Mouse (Mus musculus) macrophage (primary cell): ENCODE measurements around the gene Sag. TPM values are rescaled to one million over a fixed set of nuclear protein-coding genes. Genes with fewer than 3 reads are reported as not detected.

Source experiments
- H3K27ac ChIP-seq: fragments of 350-480 bp; formaldehyde crosslinking; 2 replicates; pipeline ENCODE4 v1.9.0; 2021
- H3K36me3 ChIP-seq: fragments of 350-480 bp; formaldehyde crosslinking; 2 replicates; pipeline ENCODE4 v1.9.0; 2021; ENCODE audit errors: inconsistent target
- H3K4me3 ChIP-seq: fragments of 350-480 bp; formaldehyde crosslinking; 2 replicates; pipeline ENCODE4 v1.9.0; 2021; ENCODE audit errors: inconsistent target
- H3K79me2 ChIP-seq: fragments of 350-480 bp; formaldehyde crosslinking; 2 replicates; pipeline ENCODE4 v1.9.0; 2021; ENCODE audit errors: inconsistent target
- WGBS: methylation state at CpG from one replicate; pipeline ENCODE4 v1.1.7; 2026; ENCODE audit warnings: inconsistent platforms; ENCODE audit not compliant: missing documents; 5-methylcytosine and 5-hydroxymethylcytosine counted together
- polyA plus RNA-seq: library from polyadenylated mRNA; stranded (reverse); fragments of 250-400 nt; gene quantifications from 3 replicates; pipeline ENCODE4 v1.2.4, GENCODE M21; 2018; ENCODE audit warnings: inconsistent platforms

Gene Sag
- polyA plus RNA-seq, 1 experiment from 2014 or later: 0.83 TPM

- Histone ChIP-seq H3K27ac (peak overlapping the region; percentile 92), H3K36me3 (no peaks in the 10 kb centered on the region), H3K79me2 (peaks cover 53% of the 10 kb centered on the region), H3K4me3 (peak overlapping the region; percentile 97)
- WGBS: 2% methylated on average over 45 of the region's 48 CpGs
Measured at GRCm38 (mm10) chr1:87853601-87854361, 50.3 kb downstream of the Sag start.

- H3K36me3 ChIP-seq: no peaks in the 10 kb centered on the region
- H3K27ac ChIP-seq: peak overlapping the region; percentile 92
- peak overlapping the region; percentile 97 for H3K4me3 ChIP-seq
- WGBS: 10% methylated on average over 6 of the region's 6 CpGs
- H3K79me2 ChIP-seq: peaks cover 59% of the 10 kb centered on the region
Measured at GRCm38 (mm10) chr1:87854411-87854810, 50.9 kb downstream of the Sag start.

- Histone ChIP-seq H3K79me2 (peaks cover 63% of the 10 kb centered on the region), H3K4me3 (peak overlapping the region; percentile 97), H3K27ac (peak overlapping the region; percentile 92), H3K36me3 (no peaks in the 10 kb centered on the region)
- WGBS: 5% methylated on average over 2 of the region's 2 CpGs
Measured at GRCm38 (mm10) chr1:87854851-87855251, 51.4 kb downstream of the Sag start.

- peak overlapping the region; percentile 92 for H3K27ac ChIP-seq
- 100% methylated on average over 1 of the region's 1 CpGs for WGBS
- peaks cover 70% of the 10 kb centered on the region for H3K79me2 ChIP-seq
- peak overlapping the region; percentile 97; the same call in 1 of the 2 replicates for H3K4me3 ChIP-seq
- H3K36me3 ChIP-seq: no peaks in the 10 kb centered on the region
Measured at GRCm38 (mm10) chr1:87855522-87855921, 52.0 kb downstream of the Sag start.

- WGBS: 3% methylated on average over 3 of the region's 3 CpGs
Measured at GRCm38 (mm10) chr1:87856823-87857222, 53.3 kb downstream of the Sag start.

GRCm38 (mm10) chr1:87858031-87858430, 54.6 kb downstream of the Sag start:
- Histone ChIP-seq H3K36me3 (no peaks in the 10 kb centered on the region), H3K27ac (peak overlapping the region; percentile 92; the same call in 1 of the 2 replicates), H3K4me3 (no peak overlapping the region), H3K79me2 (peaks cover 95% of the 10 kb centered on the region)
- 92% methylated on average over 1 of the region's 1 CpGs for WGBS

More at GRCm38 (mm10) chr1:87856823-87857222, 53.3 kb downstream of the Sag start:
- Histone ChIP-seq H3K36me3 (no peaks in the 10 kb centered on the region), H3K79me2 (peaks cover 83% of the 10 kb centered on the region), H3K27ac (peak overlapping the region; percentile 92), H3K4me3 (no peak overlapping the region)

- 60% methylated on average over 2 of the region's 2 CpGs for WGBS
- H3K4me3 ChIP-seq: no peak overlapping the region
- peak overlapping the region; percentile 92; the same call in 1 of the 2 replicates for H3K27ac ChIP-seq
- no peaks in the 10 kb centered on the region for H3K36me3 ChIP-seq
- H3K79me2 ChIP-seq: peaks cover 100% of the 10 kb centered on the region
Measured at GRCm38 (mm10) chr1:87858529-87858928, 55.0 kb downstream of the Sag start.

- Histone ChIP-seq H3K4me3 (no peak overlapping the region), H3K27ac (no peak overlapping the region), H3K79me2 (peaks cover 100% of the 10 kb centered on the region), H3K36me3 (no peaks in the 10 kb centered on the region)
- 89% methylated on average over 3 of the region's 3 CpGs for WGBS
Measured at GRCm38 (mm10) chr1:87863602-87864001, 60.1 kb downstream of the Sag start.

- H3K36me3 ChIP-seq: no peaks in the 10 kb centered on the region
Measured at GRCm38 (mm10) chr1:87864889-87865288, 61.4 kb downstream of the Sag start.

GRCm38 (mm10) chr1:87866672-87867071, 63.2 kb downstream of the Sag start:
- peaks cover 100% of the 10 kb centered on the region for H3K79me2 ChIP-seq
- H3K36me3 ChIP-seq: no peaks in the 10 kb centered on the region
- WGBS: 0% methylated on average over 1 of the region's 1 CpGs
- no peak overlapping the region for H3K4me3 ChIP-seq
- H3K27ac ChIP-seq: peak overlapping the region; percentile 71

More at GRCm38 (mm10) chr1:87864889-87865288, 61.4 kb downstream of the Sag start:
- peaks cover 100% of the 10 kb centered on the region for H3K79me2 ChIP-seq
- peak overlapping the region; percentile 71; the same call in 1 of the 2 replicates for H3K27ac ChIP-seq
- no peak overlapping the region for H3K4me3 ChIP-seq

- Histone ChIP-seq H3K4me3 (no peak overlapping the region), H3K36me3 (no peaks in the 10 kb centered on the region), H3K27ac (peak overlapping the region; percentile 64), H3K79me2 (peaks cover 100% of the 10 kb centered on the region)
Measured at GRCm38 (mm10) chr1:87871546-87871945, 68.1 kb downstream of the Sag start.

- no peaks in the 10 kb centered on the region for H3K36me3 ChIP-seq
- H3K79me2 ChIP-seq: peaks cover 100% of the 10 kb centered on the region
- peak overlapping the region; percentile 64 for H3K27ac ChIP-seq
- H3K4me3 ChIP-seq: no peak overlapping the region
Measured at GRCm38 (mm10) chr1:87873081-87873480, 69.6 kb downstream of the Sag start.

GRCm38 (mm10) chr1:87876065-87876464, 72.6 kb downstream of the Sag start:
- Histone ChIP-seq H3K27ac (no peak overlapping the region), H3K79me2 (peaks cover 100% of the 10 kb centered on the region), H3K36me3 (peaks cover 4% of the 10 kb centered on the region; the same call in 1 of the 2 replicates), H3K4me3 (no peak overlapping the region)
- 93% methylated on average over 1 of the region's 1 CpGs for WGBS

GRCm38 (mm10) chr1:87877552-87878283, 74.2 kb downstream of the Sag start:
- Histone ChIP-seq H3K27ac (no peak overlapping the region), H3K79me2 (peaks cover 100% of the 10 kb centered on the region), H3K36me3 (peaks cover 19% of the 10 kb centered on the region; the same call in 1 of the 2 replicates), H3K4me3 (no peak overlapping the region)
- 55% methylated on average over 8 of the region's 9 CpGs for WGBS

- H3K4me3 ChIP-seq: no peak overlapping the region
- 91% methylated on average over 3 of the region's 3 CpGs for WGBS
- peaks cover 100% of the 10 kb centered on the region for H3K79me2 ChIP-seq
- H3K27ac ChIP-seq: no peak overlapping the region
- H3K36me3 ChIP-seq: peaks cover 31% of the 10 kb centered on the region; the same call in 1 of the 2 replicates
Measured at GRCm38 (mm10) chr1:87879034-87879433, 75.6 kb downstream of the Sag start.
